Mouse (Mus musculus) heart, embryonic 15.5 days (tissue): Measurements from ENCODE around the gene Fahd2a. TPM values are rescaled to one million over a fixed set of nuclear protein-coding genes. Genes with fewer than 3 reads are reported as not detected.

Experiments
- ATAC-seq: fragments of 200-750 bp; cut with Nextera tagmentation; replicated peaks from 2 replicates; pipeline ENCODE4 v1.8.0; 2017; ENCODE audit warnings: low read depth, moderate TSS enrichment; ENCODE audit not compliant: insufficient number of reproducible peaks, insufficient read depth, low FRiP score
- H3K27ac ChIP-seq: fragments of 300-500 bp; sonication (generic); 2 replicates; pipeline ENCODE4 v1.5.1; 2015; ENCODE audit warnings: mild to moderate bottlenecking, inconsistent platforms
- H3K27me3 ChIP-seq: fragments of 300-500 bp; sonication (generic); 2 replicates; pipeline ENCODE4 v1.6.1; 2015; ENCODE audit warnings: inconsistent platforms
- H3K36me3 ChIP-seq: fragments of 300-500 bp; sonication (generic); 2 replicates; pipeline ENCODE4 v1.6.1; 2015; ENCODE audit warnings: mild to moderate bottlenecking, inconsistent platforms
- H3K4me1 ChIP-seq: fragments of 300-500 bp; sonication (generic); replicated peaks from 2 replicates; pipeline ENCODE4 v1.6.1; 2015; ENCODE audit warnings: inconsistent platforms
- H3K4me2 ChIP-seq: fragments of 300-500 bp; sonication (generic); 2 replicates; pipeline ENCODE4 v1.6.1; 2015; ENCODE audit warnings: inconsistent platforms, mild to moderate bottlenecking, moderate library complexity
- H3K4me3 ChIP-seq: fragments of 300-500 bp; sonication (generic); 2 replicates; pipeline ENCODE4 v1.5.1; 2015; ENCODE audit warnings: mild to moderate bottlenecking, inconsistent platforms
- H3K9ac ChIP-seq: fragments of 300-500 bp; sonication (generic); 2 replicates; pipeline ENCODE4 v1.6.1; 2015; ENCODE audit warnings: mild to moderate bottlenecking, inconsistent platforms
- H3K9me3 ChIP-seq: fragments of 300-500 bp; sonication (generic); replicated peaks from 2 replicates; pipeline ENCODE4 v1.6.1; 2016; ENCODE audit warnings: inconsistent platforms
- WGBS: fragments of 180-500 bp; shearing (Covaris S2); methylation state at CpG from one replicate; pipeline ENCODE4 v1.1.7; 2015; ENCODE audit warnings: mixed read lengths; 5-methylcytosine and 5-hydroxymethylcytosine counted together
- polyA plus RNA-seq: library from polyadenylated mRNA; unstranded; fragments of >200 nt; fragmentation: Nextera tagmentation; extraction: Ambion mirVana; gene quantifications from 2 replicates; pipeline ENCODE4 v1.2.1, GENCODE M21; 2015

Fahd2a gene
- polyA plus RNA-seq, 1 experiment from 2014 or later = 30.8 TPM

DNA sequence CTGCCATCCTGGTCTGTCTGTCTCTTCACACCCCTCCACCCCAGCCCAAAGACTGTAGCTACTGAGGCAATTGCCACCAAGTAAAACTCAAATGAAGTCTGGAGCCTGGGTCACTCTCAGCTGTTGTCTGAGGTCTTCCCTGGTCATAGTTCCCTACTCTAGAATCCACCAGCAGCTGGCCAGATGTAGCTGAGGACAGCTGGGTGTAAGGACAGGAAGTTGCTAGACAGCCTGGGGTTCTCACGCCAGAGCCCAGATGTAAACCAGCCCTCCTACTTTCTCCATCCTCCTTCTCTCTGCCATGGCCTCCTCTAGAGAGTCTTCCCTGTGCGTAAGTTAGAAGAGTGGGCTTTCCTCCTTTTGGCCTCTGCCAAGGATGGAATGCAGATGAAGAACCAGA lies 56.8 kb downstream of the Fahd2a start:
- ATAC-seq = no peak
- H3K27me3 ChIP-seq = 0 out of 2 replicates have a peak, but pooled peaks cover 4% of the 10 kb centered on the region
- no peaks in the 10 kb centered on the region for H3K36me3 ChIP-seq
- H3K4me1 ChIP-seq = no peaks in the 10 kb centered on the region
- WGBS = 76% methylated on average over 2 of the region's 2 CpGs
- no peak overlapping the region for H3K4me3 ChIP-seq
- no peak overlapping the region for H3K9ac ChIP-seq
- no peak overlapping the region for H3K4me2 ChIP-seq
- no peaks in the 10 kb centered on the region for H3K9me3 ChIP-seq
- H3K27ac ChIP-seq = no peak overlapping the region

Other genes with a start within 250 kb of the Fahd2a start
- 1.4 TPM in 2 replicates for gene 1810024B03Rik, start 236.3 kb downstream of the Fahd2a start, polyA plus RNA-seq
- 32.3 and 43.7 TPM in 2 replicates for gene Snrnp200, start 236.2 kb downstream of the Fahd2a start, polyA plus RNA-seq
- 57.5 and 58.7 TPM in 2 replicates for gene Ciao1, start 196.7 kb downstream of the Fahd2a start, polyA plus RNA-seq
- gene Tmem127, start 196.7 kb downstream of the Fahd2a start, polyA plus RNA-seq = 22.0 and 25.9 TPM in 2 replicates
- gene Stard7, start 174.3 kb downstream of the Fahd2a start, polyA plus RNA-seq = 99.6 and 102 TPM in 2 replicates
- 11.6 and 16.7 TPM in 2 replicates for gene Dusp2, start 108.4 kb downstream of the Fahd2a start, polyA plus RNA-seq
- 0.08 TPM in 1 of 2 replicates, not detected in the other for gene Astl, start 105.9 kb downstream of the Fahd2a start, polyA plus RNA-seq
- gene Adra2b, start 81.4 kb downstream of the Fahd2a start, polyA plus RNA-seq = 1.1 and 1.3 TPM in 2 replicates
- gene Gpat2, start 19.4 kb downstream of the Fahd2a start, polyA plus RNA-seq = 0.34 and 0.35 TPM in 2 replicates
- gene Kcnip3, start 77.5 kb upstream of the Fahd2a start, polyA plus RNA-seq = 0.86 and 2.3 TPM in 2 replicates
- 0.08 and 0.43 TPM in 2 replicates for gene Prom2, start 96.9 kb upstream of the Fahd2a start, polyA plus RNA-seq
- 2.2 and 2.8 TPM in 2 replicates for gene Zfp661, start 142.5 kb upstream of the Fahd2a start, polyA plus RNA-seq
- gene Mrps5, start 142.7 kb upstream of the Fahd2a start, polyA plus RNA-seq = 123 and 132 TPM in 2 replicates
- 3.8 and 4.2 TPM in 2 replicates for gene Mal, start 212.1 kb upstream of the Fahd2a start, polyA plus RNA-seq